Mouse (Mus musculus): ENCODE results near the gene Rep15.

DNA sequence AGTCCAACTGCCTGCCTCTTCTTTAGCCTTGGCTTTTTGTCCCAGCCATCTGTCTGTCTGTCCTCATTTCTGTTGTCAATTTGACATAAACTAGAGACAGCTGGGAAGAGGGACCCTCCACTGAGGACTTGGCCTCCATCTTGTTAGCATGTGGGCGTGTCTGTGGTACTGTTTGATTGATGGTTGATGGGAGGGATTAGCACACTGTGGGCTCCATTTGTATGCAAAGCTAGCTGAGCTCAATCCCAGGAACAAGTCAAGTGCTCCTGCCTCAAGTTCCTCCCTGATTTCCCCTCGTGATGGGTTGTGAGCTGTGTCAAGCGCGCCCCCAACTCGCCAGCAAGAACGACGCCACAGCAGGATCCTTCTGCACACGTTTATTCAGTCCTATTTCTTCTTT lies 44.5 kb downstream of the Rep15 start:
- TF ChIP-seq CTCF (IDR thresholded peaks at IDR 0.05; ENCODE audit: low read depth) (no peak), EP300 (IDR thresholded peaks at IDR 0.05; ENCODE audit: low read depth) (no peak)

Measured in liver, postnatal 0 days (tissue).